Mouse (Mus musculus): Measurements from ENCODE around the gene Rfx2. TPM values are rescaled to one million over a fixed set of nuclear protein-coding genes. Genes with fewer than 3 reads are reported as not detected.

Rfx2 gene
- polyA plus RNA-seq, 1 experiment from 2014 or later: 5.0 TPM

- Histone ChIP-seq H3K9ac (ENCODE audit: low read length) (peak overlapping the region; percentile 61; the same call in 1 of the 2 replicates), H3K4me1 (ENCODE audit: control insufficient read depth in 2 of 2, insufficient read depth in 2 of 2, low read length in 2 of 2) (peaks cover 3 to 7% of the 10 kb centered on the region in 2 experiments; a peak in 2 of 4 replicates), H3K36me3 (ENCODE audit: control insufficient read depth, insufficient read depth, low read length) (no peaks in the 10 kb centered on the region), H3K4me2 (ENCODE audit: low read length) (peak overlapping the region; percentile 61), H3K4me3 (ENCODE audit: control insufficient read depth in 1 of 2, insufficient read depth in 1 of 2, low read depth in 1 of 2, low read length in 2 of 2) (peak overlapping the region; percentile 22 to 38), H3K9me3 (ENCODE audit: control insufficient read depth, low read length) (0 out of 2 replicates have a peak, but pooled peaks cover 2% of the 10 kb centered on the region), H3K27ac (replicated peaks in 1 of 2; ENCODE audit: control insufficient read depth in 1 of 2, insufficient read depth in 1 of 2, low read depth in 2 of 2, low read length in 2 of 2) (no peak overlapping the region), H3K27me3 (ENCODE audit: control insufficient read depth, insufficient read depth, low read length) (peaks cover 61% of the 10 kb centered on the region)
- ATAC-seq (ENCODE audit: insufficient number of reproducible peaks, insufficient read depth, low FRiP score, low read depth): peak; percentile 51
- WGBS: 21% methylated on average over 70 of the region's 71 CpGs
Measured at GRCm38 (mm10) chr17:56751404-56752072, 79.3 kb downstream of the Rfx2 start.

- H3K4me1 ChIP-seq (ENCODE audit: control insufficient read depth in 2 of 2, insufficient read depth in 2 of 2, low read length in 2 of 2): peaks cover 16 to 19% of the 10 kb centered on the region in 2 experiments
- H3K27ac ChIP-seq (replicated peaks in 1 of 2; ENCODE audit: control insufficient read depth in 1 of 2, insufficient read depth in 1 of 2, low read depth in 2 of 2, low read length in 2 of 2): no peak overlapping the region
- no peak overlapping the region for H3K9ac ChIP-seq (ENCODE audit: low read length)
- H3K36me3 ChIP-seq (ENCODE audit: control insufficient read depth, insufficient read depth, low read length): no peaks in the 10 kb centered on the region
- 55% methylated on average over 5 of the region's 5 CpGs for WGBS
- no peaks in the 10 kb centered on the region for H3K9me3 ChIP-seq (ENCODE audit: control insufficient read depth, low read length)
- H3K4me3 ChIP-seq (ENCODE audit: control insufficient read depth in 1 of 2, insufficient read depth in 1 of 2, low read depth in 1 of 2, low read length in 2 of 2): no peak overlapping the region
- H3K27me3 ChIP-seq (ENCODE audit: control insufficient read depth, insufficient read depth, low read length): no peaks in the 10 kb centered on the region
- no peak overlapping the region for H3K4me2 ChIP-seq (ENCODE audit: low read length)
- ATAC-seq (ENCODE audit: insufficient number of reproducible peaks, insufficient read depth, low FRiP score, low read depth): no peak
Measured at GRCm38 (mm10) chr17:56744173-56744572, 86.6 kb downstream of the Rfx2 start.

GRCm38 (mm10) chr17:56740788-56741160, 90.0 kb downstream of the Rfx2 start:
- Histone ChIP-seq H3K4me1 (ENCODE audit: control insufficient read depth in 2 of 2, insufficient read depth in 2 of 2, low read length in 2 of 2) (peaks cover 15 to 23% of the 10 kb centered on the region in 2 experiments), H3K4me3 (ENCODE audit: control insufficient read depth in 1 of 2, insufficient read depth in 1 of 2, low read depth in 1 of 2, low read length in 2 of 2) (no peak overlapping the region), H3K27ac (replicated peaks in 1 of 2; ENCODE audit: control insufficient read depth in 1 of 2, insufficient read depth in 1 of 2, low read depth in 2 of 2, low read length in 2 of 2) (peak overlapping the region; percentile 78 to 80), H3K9ac (ENCODE audit: low read length) (no peak overlapping the region), H3K9me3 (ENCODE audit: control insufficient read depth, low read length) (no peaks in the 10 kb centered on the region), H3K4me2 (ENCODE audit: low read length) (0 out of 2 replicates have a peak overlapping the region, but pooled peaks have one; percentile 18), H3K27me3 (ENCODE audit: control insufficient read depth, insufficient read depth, low read length) (no peaks in the 10 kb centered on the region; the same call in 1 of the 2 replicates), H3K36me3 (ENCODE audit: control insufficient read depth, insufficient read depth, low read length) (no peaks in the 10 kb centered on the region)
- ATAC-seq (ENCODE audit: insufficient number of reproducible peaks, insufficient read depth, low FRiP score, low read depth): peak; percentile 24; the same call in 1 of the 2 replicates
- 56% methylated on average over 17 of the region's 17 CpGs for WGBS

GRCm38 (mm10) chr17:56740118-56740787, 90.6 kb downstream of the Rfx2 start:
- 29% methylated on average over 17 of the region's 17 CpGs for WGBS
- no peaks in the 10 kb centered on the region for H3K36me3 ChIP-seq (ENCODE audit: control insufficient read depth, insufficient read depth, low read length)
- H3K4me1 ChIP-seq (ENCODE audit: control insufficient read depth in 2 of 2, insufficient read depth in 2 of 2, low read length in 2 of 2): peaks cover 15 to 23% of the 10 kb centered on the region in 2 experiments
- H3K9ac ChIP-seq (ENCODE audit: low read length): no peak overlapping the region
- peak overlapping the region; percentile 18; the same call in 1 of the 2 replicates for H3K4me2 ChIP-seq (ENCODE audit: low read length)
- H3K4me3 ChIP-seq (ENCODE audit: control insufficient read depth in 1 of 2, insufficient read depth in 1 of 2, low read depth in 1 of 2, low read length in 2 of 2): no peak overlapping the region
- no peaks in the 10 kb centered on the region; the same call in 1 of the 2 replicates for H3K27me3 ChIP-seq (ENCODE audit: control insufficient read depth, insufficient read depth, low read length)
- H3K27ac ChIP-seq (replicated peaks in 1 of 2; ENCODE audit: control insufficient read depth in 1 of 2, insufficient read depth in 1 of 2, low read depth in 2 of 2, low read length in 2 of 2): peak overlapping the region; percentile 78 to 80
- H3K9me3 ChIP-seq (ENCODE audit: control insufficient read depth, low read length): no peaks in the 10 kb centered on the region
- ATAC-seq (ENCODE audit: insufficient number of reproducible peaks, insufficient read depth, low FRiP score, low read depth): peak; percentile 84

GRCm38 (mm10) chr17:56738221-56738620, 92.6 kb downstream of the Rfx2 start:
- WGBS: 82% methylated on average over 10 of the region's 10 CpGs
- no peak for ATAC-seq (ENCODE audit: insufficient number of reproducible peaks, insufficient read depth, low FRiP score, low read depth)
- H3K4me1 ChIP-seq (ENCODE audit: control insufficient read depth in 2 of 2, insufficient read depth in 2 of 2, low read length in 2 of 2): peaks cover 15 to 23% of the 10 kb centered on the region in 2 experiments

GRCm38 (mm10) chr17:56736534-56736933, 94.3 kb downstream of the Rfx2 start:
- H3K27me3 ChIP-seq (ENCODE audit: control insufficient read depth, insufficient read depth, low read length): peaks cover 3% of the 10 kb centered on the region
- peaks cover 15 to 23% of the 10 kb centered on the region in 2 experiments for H3K4me1 ChIP-seq (ENCODE audit: control insufficient read depth in 2 of 2, insufficient read depth in 2 of 2, low read length in 2 of 2)
- no peaks in the 10 kb centered on the region for H3K9me3 ChIP-seq (ENCODE audit: control insufficient read depth, low read length)
- 40% methylated on average over 8 of the region's 8 CpGs for WGBS
- no peak overlapping the region for H3K4me3 ChIP-seq (ENCODE audit: control insufficient read depth in 1 of 2, insufficient read depth in 1 of 2, low read depth in 1 of 2, low read length in 2 of 2)
- H3K9ac ChIP-seq (ENCODE audit: low read length): no peak overlapping the region
- no peaks in the 10 kb centered on the region for H3K36me3 ChIP-seq (ENCODE audit: control insufficient read depth, insufficient read depth, low read length)
- no peak overlapping the region for H3K27ac ChIP-seq (replicated peaks in 1 of 2; ENCODE audit: control insufficient read depth in 1 of 2, insufficient read depth in 1 of 2, low read depth in 2 of 2, low read length in 2 of 2)
- no peak for ATAC-seq (ENCODE audit: insufficient number of reproducible peaks, insufficient read depth, low FRiP score, low read depth)
- H3K4me2 ChIP-seq (ENCODE audit: low read length): no peak overlapping the region

More at GRCm38 (mm10) chr17:56738221-56738620, 92.6 kb downstream of the Rfx2 start:
- Histone ChIP-seq H3K9me3 (ENCODE audit: control insufficient read depth, low read length) (no peaks in the 10 kb centered on the region), H3K4me3 (ENCODE audit: control insufficient read depth in 1 of 2, insufficient read depth in 1 of 2, low read depth in 1 of 2, low read length in 2 of 2) (no peak overlapping the region), H3K36me3 (ENCODE audit: control insufficient read depth, insufficient read depth, low read length) (no peaks in the 10 kb centered on the region), H3K4me2 (ENCODE audit: low read length) (no peak overlapping the region), H3K27ac (replicated peaks in 1 of 2; ENCODE audit: control insufficient read depth in 1 of 2, insufficient read depth in 1 of 2, low read depth in 2 of 2, low read length in 2 of 2) (no peak overlapping the region), H3K27me3 (ENCODE audit: control insufficient read depth, insufficient read depth, low read length) (no peaks in the 10 kb centered on the region; the same call in none of the 2 replicates), H3K9ac (ENCODE audit: low read length) (no peak overlapping the region)

GRCm38 (mm10) chr17:56729656-56730055, 101.2 kb downstream of the Rfx2 start:
- peaks cover 3% of the 10 kb centered on the region for H3K27me3 ChIP-seq (ENCODE audit: control insufficient read depth, insufficient read depth, low read length)
- H3K36me3 ChIP-seq (ENCODE audit: control insufficient read depth, insufficient read depth, low read length): no peaks in the 10 kb centered on the region; the same call in 1 of the 2 replicates
- peaks cover 25 to 31% of the 10 kb centered on the region in 2 experiments for H3K4me1 ChIP-seq (ENCODE audit: control insufficient read depth in 2 of 2, insufficient read depth in 2 of 2, low read length in 2 of 2)
- H3K27ac ChIP-seq (replicated peaks in 1 of 2; ENCODE audit: control insufficient read depth in 1 of 2, insufficient read depth in 1 of 2, low read depth in 2 of 2, low read length in 2 of 2): no peak overlapping the region
- WGBS: 59% methylated on average over 2 of the region's 2 CpGs
- 0 out of 2 replicates have a peak, but pooled peaks cover 3% of the 10 kb centered on the region for H3K9me3 ChIP-seq (ENCODE audit: control insufficient read depth, low read length)
- no peak overlapping the region for H3K9ac ChIP-seq (ENCODE audit: low read length)
- no peak for ATAC-seq (ENCODE audit: insufficient number of reproducible peaks, insufficient read depth, low FRiP score, low read depth)
- no peak overlapping the region for H3K4me2 ChIP-seq (ENCODE audit: low read length)
- no peak overlapping the region for H3K4me3 ChIP-seq (ENCODE audit: control insufficient read depth in 1 of 2, insufficient read depth in 1 of 2, low read depth in 1 of 2, low read length in 2 of 2)

Data from heart, embryonic 14.5 days (tissue).